Mouse (Mus musculus): ENCODE measurements at regions not wholly inside any gene's neighbourhood (a gene's known extent, or its start where the extent isn't known, plus 50 kb on each side); places are given as distances from the start of the nearest gene placed in this dataset.

- H3K9me3 ChIP-seq (ENCODE audit: control insufficient read depth, low read length), result no peaks in the 10 kb centered on the region; the same call in 1 of the 2 replicates
- no peak for ATAC-seq (replicated peaks; ENCODE audit: low FRiP score, low TSS enrichment, low read depth)
- no peak overlapping the region for H3K4me3 ChIP-seq (ENCODE audit: low read depth, low read length)
- H3K9ac ChIP-seq (ENCODE audit: low read length), result no peak overlapping the region
- no peaks in the 10 kb centered on the region for H3K4me1 ChIP-seq (replicated peaks; ENCODE audit: control insufficient read depth, insufficient read depth, low read length)
- H3K4me2 ChIP-seq (ENCODE audit: low read length), result no peak overlapping the region
- no peaks in the 10 kb centered on the region for H3K27me3 ChIP-seq (replicated peaks; ENCODE audit: control insufficient read depth, insufficient read depth, low read length)
- no peak for DNase-seq (ENCODE audit: low spot score)
- no peak overlapping the region for H3K27ac ChIP-seq (ENCODE audit: low read depth)
- no peaks in the 10 kb centered on the region for H3K36me3 ChIP-seq (ENCODE audit: control insufficient read depth, insufficient read depth, low read length)
- WGBS, result 84% methylated on average over 4 of the region's 4 CpGs
Measured at GRCm38 (mm10) chr11:31783506-31784063, 88.4 kb upstream of the Cpeb4 start.

GRCm38 (mm10) chr11:31784332-31784901, 87.6 kb upstream of the Cpeb4 start:
- H3K9ac ChIP-seq (ENCODE audit: low read length), result no peak overlapping the region
- WGBS, result 96% methylated on average over 6 of the region's 6 CpGs
- no peaks in the 10 kb centered on the region for H3K36me3 ChIP-seq (ENCODE audit: control insufficient read depth, insufficient read depth, low read length)
- no peak overlapping the region for H3K4me2 ChIP-seq (ENCODE audit: low read length)
- DNase-seq (ENCODE audit: low spot score) (no peak), ATAC-seq (replicated peaks; ENCODE audit: low FRiP score, low TSS enrichment, low read depth) (no peak)
- no peak overlapping the region for H3K27ac ChIP-seq (ENCODE audit: low read depth)
- no peaks in the 10 kb centered on the region for H3K4me1 ChIP-seq (replicated peaks; ENCODE audit: control insufficient read depth, insufficient read depth, low read length)
- no peaks in the 10 kb centered on the region for H3K27me3 ChIP-seq (replicated peaks; ENCODE audit: control insufficient read depth, insufficient read depth, low read length)
- no peaks in the 10 kb centered on the region; the same call in 1 of the 2 replicates for H3K9me3 ChIP-seq (ENCODE audit: control insufficient read depth, low read length)
- no peak overlapping the region for H3K4me3 ChIP-seq (ENCODE audit: low read depth, low read length)

GRCm38 (mm10) chr11:31785160-31785559, 86.9 kb upstream of the Cpeb4 start:
- Histone ChIP-seq H3K9me3 (ENCODE audit: control insufficient read depth, low read length) (no peaks in the 10 kb centered on the region; the same call in 1 of the 2 replicates), H3K27me3 (replicated peaks; ENCODE audit: control insufficient read depth, insufficient read depth, low read length) (no peaks in the 10 kb centered on the region), H3K4me2 (ENCODE audit: low read length) (no peak overlapping the region), H3K27ac (ENCODE audit: low read depth) (no peak overlapping the region), H3K36me3 (ENCODE audit: control insufficient read depth, insufficient read depth, low read length) (no peaks in the 10 kb centered on the region), H3K4me3 (ENCODE audit: low read depth, low read length) (no peak overlapping the region), H3K4me1 (replicated peaks; ENCODE audit: control insufficient read depth, insufficient read depth, low read length) (no peaks in the 10 kb centered on the region), H3K9ac (ENCODE audit: low read length) (no peak overlapping the region)
- ATAC-seq (replicated peaks; ENCODE audit: low FRiP score, low TSS enrichment, low read depth), result no peak
- 87% methylated on average over 7 of the region's 7 CpGs for WGBS
- DNase-seq (ENCODE audit: low spot score), result no peak

GRCm38 (mm10) chr11:31787376-31787775, 84.6 kb upstream of the Cpeb4 start:
- H3K4me2 ChIP-seq (ENCODE audit: low read length), result no peak overlapping the region
- H3K4me1 ChIP-seq (replicated peaks; ENCODE audit: control insufficient read depth, insufficient read depth, low read length), result no peaks in the 10 kb centered on the region
- H3K27ac ChIP-seq (ENCODE audit: low read depth), result no peak overlapping the region
- no peaks in the 10 kb centered on the region for H3K36me3 ChIP-seq (ENCODE audit: control insufficient read depth, insufficient read depth, low read length)
- WGBS, result 78% methylated on average over 2 of the region's 2 CpGs
- H3K27me3 ChIP-seq (replicated peaks; ENCODE audit: control insufficient read depth, insufficient read depth, low read length), result no peaks in the 10 kb centered on the region
- no peak overlapping the region for H3K9ac ChIP-seq (ENCODE audit: low read length)
- H3K9me3 ChIP-seq (ENCODE audit: control insufficient read depth, low read length), result no peaks in the 10 kb centered on the region; the same call in 1 of the 2 replicates
- ATAC-seq (replicated peaks; ENCODE audit: low FRiP score, low TSS enrichment, low read depth), result no peak
- DNase-seq (ENCODE audit: low spot score), result no peak
- H3K4me3 ChIP-seq (ENCODE audit: low read depth, low read length), result no peak overlapping the region

- Histone ChIP-seq H3K9me3 (ENCODE audit: control insufficient read depth, low read length) (no peaks in the 10 kb centered on the region; the same call in 1 of the 2 replicates), H3K4me1 (replicated peaks; ENCODE audit: control insufficient read depth, insufficient read depth, low read length) (no peaks in the 10 kb centered on the region), H3K4me2 (ENCODE audit: low read length) (no peak overlapping the region), H3K36me3 (ENCODE audit: control insufficient read depth, insufficient read depth, low read length) (no peaks in the 10 kb centered on the region), H3K27me3 (replicated peaks; ENCODE audit: control insufficient read depth, insufficient read depth, low read length) (no peaks in the 10 kb centered on the region), H3K4me3 (ENCODE audit: low read depth, low read length) (no peak overlapping the region), H3K27ac (ENCODE audit: low read depth) (no peak overlapping the region), H3K9ac (ENCODE audit: low read length) (no peak overlapping the region)
- no peak for ATAC-seq (replicated peaks; ENCODE audit: low FRiP score, low TSS enrichment, low read depth)
- WGBS, result 46% methylated on average over 2 of the region's 2 CpGs
- no peak for DNase-seq (ENCODE audit: low spot score)
Measured at GRCm38 (mm10) chr11:31787917-31788703, 83.9 kb upstream of the Cpeb4 start.

- 82% methylated on average over 3 of the region's 3 CpGs for WGBS
- H3K9ac ChIP-seq (ENCODE audit: low read length), result no peak overlapping the region
- no peak overlapping the region for H3K4me2 ChIP-seq (ENCODE audit: low read length)
- DNase-seq (ENCODE audit: low spot score), result no peak
- ATAC-seq (replicated peaks; ENCODE audit: low FRiP score, low TSS enrichment, low read depth), result no peak
- no peaks in the 10 kb centered on the region for H3K4me1 ChIP-seq (replicated peaks; ENCODE audit: control insufficient read depth, insufficient read depth, low read length)
- no peak overlapping the region for H3K27ac ChIP-seq (ENCODE audit: low read depth)
- no peaks in the 10 kb centered on the region for H3K9me3 ChIP-seq (ENCODE audit: control insufficient read depth, low read length)
- no peaks in the 10 kb centered on the region for H3K27me3 ChIP-seq (replicated peaks; ENCODE audit: control insufficient read depth, insufficient read depth, low read length)
- H3K4me3 ChIP-seq (ENCODE audit: low read depth, low read length), result no peak overlapping the region
- no peaks in the 10 kb centered on the region for H3K36me3 ChIP-seq (ENCODE audit: control insufficient read depth, insufficient read depth, low read length)
Measured at GRCm38 (mm10) chr11:31789967-31790366, 82.0 kb upstream of the Cpeb4 start.

- H3K27me3 ChIP-seq (replicated peaks; ENCODE audit: control insufficient read depth, insufficient read depth, low read length), result no peaks in the 10 kb centered on the region
- H3K4me3 ChIP-seq (ENCODE audit: low read depth, low read length), result no peak overlapping the region
- H3K9me3 ChIP-seq (ENCODE audit: control insufficient read depth, low read length), result no peaks in the 10 kb centered on the region
- no peak overlapping the region for H3K27ac ChIP-seq (ENCODE audit: low read depth)
- WGBS, result 32% methylated on average over 2 of the region's 2 CpGs
- no peak for DNase-seq (ENCODE audit: low spot score)
- no peak for ATAC-seq (replicated peaks; ENCODE audit: low FRiP score, low TSS enrichment, low read depth)
- H3K36me3 ChIP-seq (ENCODE audit: control insufficient read depth, insufficient read depth, low read length), result no peaks in the 10 kb centered on the region
- H3K9ac ChIP-seq (ENCODE audit: low read length), result no peak overlapping the region
- H3K4me1 ChIP-seq (replicated peaks; ENCODE audit: control insufficient read depth, insufficient read depth, low read length), result no peaks in the 10 kb centered on the region
- H3K4me2 ChIP-seq (ENCODE audit: low read length), result no peak overlapping the region
Measured at GRCm38 (mm10) chr11:31791264-31791663, 80.7 kb upstream of the Cpeb4 start.

GRCm38 (mm10) chr11:31795084-31795483, 76.9 kb upstream of the Cpeb4 start:
- Histone ChIP-seq H3K4me2 (ENCODE audit: low read length) (no peak overlapping the region), H3K4me1 (replicated peaks; ENCODE audit: control insufficient read depth, insufficient read depth, low read length) (no peaks in the 10 kb centered on the region), H3K36me3 (ENCODE audit: control insufficient read depth, insufficient read depth, low read length) (no peaks in the 10 kb centered on the region), H3K27me3 (replicated peaks; ENCODE audit: control insufficient read depth, insufficient read depth, low read length) (no peaks in the 10 kb centered on the region), H3K4me3 (ENCODE audit: low read depth, low read length) (no peak overlapping the region), H3K9me3 (ENCODE audit: control insufficient read depth, low read length) (no peaks in the 10 kb centered on the region), H3K9ac (ENCODE audit: low read length) (no peak overlapping the region), H3K27ac (ENCODE audit: low read depth) (no peak overlapping the region)
- 57% methylated on average over 8 of the region's 8 CpGs for WGBS
- ATAC-seq (replicated peaks; ENCODE audit: low FRiP score, low TSS enrichment, low read depth) (no peak), DNase-seq (ENCODE audit: low spot score) (no peak)

Measured in intestine, embryonic 14.5 days (tissue).